Mouse (Mus musculus) megakaryocyte, embryonic 14.5 days (primary cell): ENCODE measurements around the gene L2hgdh.

ENCODE experiments used
- FLI1 ChIP-seq: IDR thresholded peaks from 2 replicates; pipeline ENCODE4 v1.6.1; 2012; ENCODE audit warnings: low read length, inconsistent platforms, mixed read lengths
- GATA1 ChIP-seq: IDR thresholded peaks from 3 replicates; pipeline ENCODE4 v1.6.1; 2012; ENCODE audit warnings: mixed read lengths, low read length, inconsistent platforms, borderline replicate concordance

- no peak for TF ChIP-seq GATA1
- TF ChIP-seq FLI1, result no peak
Observed at GRCm38 (mm10) chr12:69722857-69723256, 1.8 kb downstream of the L2hgdh start.
